Mouse (Mus musculus) naive thymus-derived CD4-positive, alpha-beta T cell, adult 2 months (primary cell): ENCODE measurements around the gene Ptk6.
"Not testable (repeated sequence)": the region's sequence is repeated elsewhere in the genome, so short reads cannot be mapped to it uniquely, and the experiment has no call there.

ENCODE experiments used
- DNase-seq: peaks from one replicate; pipeline ENCODE4 v3.0.0-alpha.2; 2011; ENCODE audit warnings: low read depth

Ptk6 gene

DNA sequence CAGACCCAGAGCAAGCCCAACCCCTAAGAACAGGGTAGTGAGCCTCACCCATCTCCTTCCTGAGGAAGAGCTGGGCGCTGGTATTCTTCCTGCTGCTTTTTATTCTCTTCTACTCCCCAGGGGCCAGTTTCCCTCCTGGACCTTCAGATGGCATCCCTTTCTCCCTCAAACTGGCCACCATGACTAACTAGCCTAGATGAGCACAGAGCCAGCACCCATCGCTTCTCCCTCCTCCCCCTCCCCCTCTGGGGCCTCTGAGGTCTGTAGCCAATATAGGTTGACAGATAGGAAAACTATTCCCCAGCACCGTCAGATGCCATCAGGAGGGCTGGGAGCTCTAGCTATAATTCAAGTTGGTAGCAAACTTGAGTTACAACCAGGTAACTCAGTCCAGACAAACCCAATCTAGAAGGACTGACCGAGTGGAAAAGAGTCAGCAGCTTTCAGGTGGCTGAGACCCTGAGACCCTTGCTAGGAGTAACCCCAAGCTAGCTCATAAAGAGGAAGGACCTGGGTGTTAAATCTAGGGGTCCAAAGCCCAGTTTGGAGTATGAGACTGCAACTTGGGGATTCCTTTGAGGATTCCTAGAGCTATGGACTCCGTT lies 16.4 kb upstream of the Ptk6 start:
- DNase-seq, result no peak

DNA sequence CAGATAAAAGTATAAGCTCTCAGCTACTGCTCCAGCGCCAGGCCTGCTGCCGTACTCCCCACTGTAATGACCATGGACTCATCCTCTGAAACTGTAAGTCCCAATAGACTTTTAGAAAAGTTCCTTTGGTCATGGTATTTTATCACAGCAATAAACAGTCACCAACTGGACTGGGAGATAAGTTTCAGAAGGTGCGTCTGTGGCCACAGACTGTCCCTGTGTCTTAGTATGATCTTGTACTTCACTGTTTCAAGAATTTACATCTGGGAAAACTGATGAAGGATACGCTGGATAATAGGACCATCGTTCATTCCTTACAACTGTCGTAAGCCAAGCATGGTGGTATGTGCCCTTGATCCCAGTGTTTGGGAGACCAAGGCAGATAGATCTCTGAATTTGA lies 13.4 kb upstream of the Ptk6 start:
- no peak for DNase-seq

DNA sequence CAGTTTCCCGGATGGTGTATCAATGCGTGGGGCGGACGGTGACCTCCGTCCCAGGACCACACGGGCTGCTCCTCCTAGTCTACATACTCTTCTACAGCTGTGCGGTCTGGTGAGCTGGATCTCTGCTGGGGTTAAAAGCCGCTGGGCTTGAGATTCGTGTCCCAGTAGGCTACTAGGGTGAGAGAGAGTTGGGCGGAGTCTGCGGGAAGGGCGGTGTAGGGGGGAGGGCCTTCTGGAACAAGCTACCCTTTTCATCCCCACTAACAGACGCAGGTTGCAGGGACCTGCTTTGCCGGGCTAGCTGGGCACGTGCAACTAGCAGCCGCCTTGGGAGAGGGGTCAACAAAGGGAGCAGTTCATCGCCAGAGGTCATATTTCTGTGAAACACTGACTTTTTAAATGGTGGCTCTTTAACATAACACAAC lies 10.4 kb upstream of the Ptk6 start, which contains the start of gene Srms:
Gene Srms, minus strand, starts transcription at position 165 of the 425 bp plus-strand sequence.
- DNase-seq, result peak; percentile 63

DNA sequence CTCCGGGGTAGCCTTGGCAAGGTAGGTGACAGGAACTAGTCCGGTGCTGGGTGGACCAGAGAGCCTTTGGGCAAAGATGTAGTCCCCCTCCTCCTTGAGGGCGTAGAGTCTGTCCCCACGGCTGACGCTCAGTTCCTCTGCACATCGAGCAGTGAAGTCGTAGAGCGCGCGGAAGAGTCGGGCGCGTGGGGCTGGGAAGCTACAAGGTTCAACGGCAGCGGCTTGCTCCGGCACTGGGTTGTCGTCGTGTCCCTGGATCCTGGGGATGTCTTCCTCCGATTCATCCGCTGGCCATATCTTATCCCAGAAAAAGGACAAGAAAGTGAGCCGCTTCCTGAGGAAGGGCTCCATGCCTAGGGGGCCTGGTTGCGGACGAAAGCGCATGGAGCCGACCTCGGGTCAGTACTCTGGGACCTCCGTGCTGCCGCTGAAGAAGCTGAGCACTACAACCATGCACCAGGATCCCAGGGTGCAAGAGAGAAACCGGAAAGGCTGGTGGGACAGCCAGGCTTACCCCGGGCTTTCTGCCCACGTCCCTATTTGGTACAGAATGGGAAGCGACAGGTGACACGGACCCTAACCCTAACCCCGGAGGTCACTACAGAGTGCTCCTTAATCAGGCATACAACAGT lies 9.9 kb upstream of the Ptk6 start:
- DNase-seq, result peak; percentile 58

DNA sequence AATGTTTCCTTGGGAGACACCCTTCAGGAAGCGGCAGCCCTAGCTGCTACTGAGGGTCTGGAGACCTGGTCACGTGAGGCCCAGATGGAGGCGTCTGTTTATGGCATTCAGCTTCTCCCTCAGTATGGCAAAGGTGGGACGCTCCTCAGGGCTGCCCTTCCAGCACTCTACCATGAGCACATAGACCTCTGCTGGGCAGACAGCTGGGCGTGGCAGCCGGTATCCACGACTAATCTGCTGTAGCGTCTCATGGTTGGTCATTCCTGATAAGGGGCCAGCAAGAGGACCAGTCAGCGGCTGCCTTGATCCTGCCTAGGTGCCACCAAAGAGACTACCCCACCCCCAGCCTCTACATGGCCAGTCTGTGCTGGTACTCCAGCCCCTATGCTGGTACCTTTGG lies 3.5 kb upstream of the Ptk6 start:
- no peak for DNase-seq

DNA sequence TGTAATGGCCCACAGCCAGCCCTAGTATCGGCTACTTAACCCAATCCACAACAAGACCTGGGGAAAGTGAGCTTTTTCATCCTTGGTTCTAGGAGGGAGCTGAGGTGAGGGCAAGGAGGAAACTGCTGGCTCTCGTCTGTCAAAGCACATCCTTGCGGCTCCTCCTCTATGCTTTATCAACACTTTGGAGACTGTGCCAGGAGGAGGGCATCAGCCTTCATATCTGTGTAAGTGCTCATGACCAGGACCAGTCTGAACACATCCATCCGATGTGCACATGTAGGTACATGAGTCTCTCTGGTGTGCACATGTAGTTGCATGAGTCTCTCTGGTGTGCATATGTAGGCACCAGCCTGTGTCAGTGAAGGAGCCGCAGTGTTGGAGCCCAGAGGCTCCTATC lies 3.1 kb upstream of the Ptk6 start:
- no peak for DNase-seq

DNA sequence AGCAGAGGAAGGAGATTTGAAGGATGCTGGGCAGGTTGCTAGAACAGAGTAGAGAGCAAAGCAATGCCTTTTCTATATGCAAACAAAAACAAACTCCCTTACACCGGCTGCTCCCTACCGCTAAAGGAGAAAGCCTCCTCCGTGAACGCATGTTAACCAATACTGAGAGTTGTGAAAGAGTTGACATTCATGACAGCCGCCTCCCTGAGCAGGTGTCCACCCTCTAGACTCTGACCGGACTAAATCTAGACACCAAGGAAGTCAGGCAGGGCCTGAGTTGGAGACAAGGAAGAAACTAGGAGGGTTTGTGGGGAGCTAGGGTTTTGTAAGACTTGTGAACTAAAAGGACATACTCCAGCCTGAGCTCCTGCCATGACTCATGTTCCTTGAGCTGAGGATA lies 297 bp upstream of the Ptk6 start:
- DNase-seq, result no peak

DNA sequence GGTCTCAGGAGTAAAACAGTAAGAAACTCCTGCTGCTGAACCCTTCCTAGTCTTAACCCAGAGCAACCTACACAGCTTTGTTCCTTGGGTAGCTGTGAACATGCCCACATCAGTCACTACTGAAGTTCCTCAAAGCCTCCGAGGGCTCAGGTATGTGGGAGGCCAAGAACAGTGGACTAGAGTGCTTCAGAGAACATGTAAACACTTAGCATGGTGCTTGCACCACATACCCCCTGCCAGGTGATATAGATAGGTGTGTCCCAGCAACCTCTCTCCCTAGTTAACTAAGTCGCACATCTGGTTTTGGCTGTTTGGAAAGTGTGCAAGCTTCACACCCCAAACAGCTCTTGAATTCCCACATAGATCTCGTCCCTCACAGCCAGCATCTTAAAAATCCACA lies 983 bp downstream of the Ptk6 start:
- DNase-seq, result no peak

DNA sequence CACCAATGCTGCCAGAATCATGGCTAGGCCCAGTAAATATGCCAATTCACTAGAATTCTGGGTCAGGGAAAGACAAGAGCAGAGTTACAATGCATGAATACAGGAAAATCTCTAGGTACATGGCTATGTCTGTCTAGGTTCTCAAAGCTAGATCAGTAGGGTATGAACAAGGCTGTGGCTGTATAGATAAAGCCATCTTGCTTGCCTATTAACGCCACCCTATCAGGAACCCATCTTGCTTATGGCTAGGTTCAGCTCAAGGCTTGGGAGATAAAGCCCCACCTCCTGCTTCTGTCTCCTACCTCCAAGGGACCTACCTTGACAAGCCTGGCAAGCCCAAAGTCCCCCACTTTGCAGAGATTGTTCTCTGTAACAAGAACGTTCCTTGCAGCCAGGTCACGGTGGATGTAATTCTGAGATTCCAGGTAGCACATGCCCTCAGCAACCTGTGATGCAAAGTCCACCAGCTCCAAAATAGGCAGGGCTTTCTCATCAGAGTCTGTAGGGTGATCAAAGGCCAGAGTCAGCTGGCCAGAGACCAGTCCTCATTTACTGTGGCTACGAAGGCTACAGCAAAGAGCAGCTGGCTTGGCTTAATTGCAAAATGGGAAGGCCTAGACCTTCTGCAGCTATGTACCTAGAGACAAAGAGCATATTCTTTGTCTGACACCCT lies 5.8 kb downstream of the Ptk6 start:
- no peak for DNase-seq

DNA sequence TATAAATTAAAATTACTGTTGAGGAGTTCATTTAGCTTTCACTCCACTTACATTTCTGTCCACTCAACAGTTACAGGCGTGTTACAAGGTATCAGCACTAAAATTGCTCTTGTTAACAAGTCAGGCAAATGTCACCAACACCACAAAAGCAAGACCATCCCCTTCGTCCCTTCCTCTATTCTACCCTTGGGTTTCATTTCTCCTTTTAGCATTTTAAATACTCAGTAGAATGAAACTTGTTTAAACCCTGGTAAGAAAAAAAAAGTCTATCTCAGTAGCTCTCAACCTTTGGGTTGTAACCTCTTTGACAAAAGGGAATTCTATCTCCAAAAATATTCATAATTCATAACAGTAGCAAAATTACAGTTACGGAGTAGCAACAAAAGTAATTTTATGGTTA lies 9.5 kb downstream of the Ptk6 start:
- no peak for DNase-seq

DNA sequence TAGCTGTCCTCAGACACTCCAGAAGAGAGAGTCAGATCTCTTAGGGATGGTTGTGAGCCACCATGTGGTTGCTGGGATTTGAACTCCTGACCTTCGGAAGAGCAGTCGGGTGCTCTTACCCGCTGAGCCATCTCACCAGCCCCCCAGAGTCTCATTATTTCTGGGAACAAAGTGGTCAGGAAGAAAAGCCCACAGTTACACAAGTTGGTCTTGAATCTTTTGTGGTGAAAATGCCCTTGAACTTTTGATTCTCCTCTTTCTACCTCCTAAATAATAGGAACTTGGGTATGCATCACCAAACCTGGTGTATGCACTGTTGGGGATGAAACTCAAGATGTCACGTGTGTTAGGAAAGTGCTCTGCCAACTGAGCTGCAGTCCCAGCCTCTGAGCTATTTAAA lies 10.7 kb downstream of the Ptk6 start:
- DNase-seq, result no peak

DNA sequence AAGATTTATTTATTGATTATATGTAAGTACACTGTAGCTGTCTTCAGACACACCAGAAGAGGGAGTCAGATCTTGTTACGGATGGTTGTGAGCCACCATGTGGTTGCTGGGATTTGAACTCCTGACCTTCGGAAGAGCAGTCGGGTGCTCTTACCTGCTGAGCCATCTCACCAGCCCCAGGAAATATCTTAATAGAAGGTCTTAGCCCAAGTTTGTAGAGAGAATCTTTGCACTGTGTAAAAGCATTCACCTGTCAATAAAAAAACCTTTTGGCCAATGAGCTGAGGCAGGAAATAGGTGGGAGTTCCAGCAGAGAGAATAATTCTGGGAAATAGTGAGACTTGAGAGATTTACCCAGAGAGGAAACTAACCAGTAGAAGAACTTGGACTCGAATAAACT lies 11.2 kb downstream of the Ptk6 start:
- not testable (repeated sequence) for DNase-seq

DNA sequence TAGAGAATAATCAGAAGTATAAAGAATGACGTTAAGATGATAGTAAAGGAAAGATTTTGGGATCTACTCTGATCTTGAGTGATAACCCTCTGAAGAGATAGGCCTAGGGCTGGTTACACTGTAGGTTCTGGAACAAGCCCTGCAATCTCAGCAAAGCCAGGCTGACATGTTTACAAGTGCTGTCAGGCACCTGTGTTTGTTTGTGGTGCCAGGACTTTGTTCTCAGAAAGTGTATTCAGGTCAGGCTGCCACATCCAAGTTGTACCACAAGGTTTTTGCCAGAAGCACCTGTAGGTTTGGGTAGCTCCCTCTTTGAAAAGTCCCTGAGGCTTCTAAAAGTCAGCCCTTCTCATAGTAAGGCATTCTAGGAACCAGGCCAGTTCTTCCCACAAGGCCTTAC lies 13.3 kb downstream of the Ptk6 start:
- DNase-seq, result no peak

DNA sequence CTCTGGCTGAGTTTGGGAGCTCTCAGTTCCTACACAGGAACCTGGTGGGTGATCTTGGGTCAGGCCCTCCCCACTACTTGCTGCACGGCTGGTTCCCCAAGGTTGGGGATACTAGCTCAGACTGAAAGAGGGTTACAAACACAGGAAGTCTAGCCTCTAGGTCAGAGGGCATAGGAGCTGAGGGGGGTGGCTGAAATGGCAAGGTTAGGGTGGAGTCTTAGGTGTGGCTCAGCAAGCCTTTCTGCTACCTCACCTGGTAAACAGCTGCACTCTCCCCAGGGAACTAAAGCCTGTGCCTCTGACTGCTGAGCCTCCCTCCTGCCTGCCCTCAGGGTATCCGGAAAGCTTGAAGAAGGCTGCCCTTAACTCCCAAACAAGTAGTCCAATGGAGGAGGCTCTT lies 13.9 kb downstream of the Ptk6 start:
- DNase-seq, result peak; percentile 46

DNA sequence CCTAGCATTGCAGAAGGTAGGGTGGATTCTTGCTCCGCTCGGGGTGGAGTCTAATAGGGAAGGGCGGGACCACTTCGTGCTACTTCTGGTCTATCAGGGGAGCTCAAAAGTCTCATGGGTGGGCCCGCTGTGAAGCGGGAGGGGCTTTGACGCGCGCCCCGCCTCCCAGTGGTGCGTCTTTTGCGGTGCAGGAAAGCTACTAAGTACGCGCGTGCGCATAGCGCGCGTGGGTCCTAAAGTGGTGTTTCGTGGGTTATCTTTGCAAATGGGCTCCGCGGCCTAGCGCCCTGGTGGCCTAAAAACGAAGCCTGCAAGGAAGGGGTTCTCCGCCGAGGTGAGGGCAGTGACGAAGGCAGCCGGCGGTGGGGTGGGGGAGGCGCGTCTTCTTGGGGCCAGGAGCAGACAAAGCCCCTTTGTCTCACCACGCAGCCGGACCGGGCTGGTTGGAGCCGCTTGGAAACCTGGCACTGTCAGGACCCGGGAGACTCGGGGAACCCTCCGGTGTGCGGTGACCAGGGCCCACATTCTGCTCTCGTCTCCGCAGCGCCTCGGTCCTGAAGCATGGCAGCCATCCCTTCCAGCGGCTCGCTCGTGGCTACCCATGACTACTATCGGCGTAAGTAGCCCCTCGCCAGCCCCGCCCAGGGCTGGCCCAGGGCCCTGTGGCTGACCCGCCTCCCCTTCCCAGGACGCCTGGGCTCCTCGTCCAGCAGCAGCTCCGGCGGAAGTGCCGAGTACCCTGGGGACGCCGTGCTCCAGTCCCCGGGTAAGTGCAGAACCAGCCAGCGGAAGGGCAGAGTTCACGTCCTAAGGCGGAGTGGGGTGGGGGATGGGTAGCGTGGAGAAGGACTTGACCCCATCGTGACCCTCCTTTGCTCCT lies 15.2 kb downstream of the Ptk6 start, which contains the start of gene Ppdpf:
Gene Ppdpf, plus strand, starts transcription at position 127 of the 880 bp plus-strand sequence.
- DNase-seq, result peak; percentile 98

DNA sequence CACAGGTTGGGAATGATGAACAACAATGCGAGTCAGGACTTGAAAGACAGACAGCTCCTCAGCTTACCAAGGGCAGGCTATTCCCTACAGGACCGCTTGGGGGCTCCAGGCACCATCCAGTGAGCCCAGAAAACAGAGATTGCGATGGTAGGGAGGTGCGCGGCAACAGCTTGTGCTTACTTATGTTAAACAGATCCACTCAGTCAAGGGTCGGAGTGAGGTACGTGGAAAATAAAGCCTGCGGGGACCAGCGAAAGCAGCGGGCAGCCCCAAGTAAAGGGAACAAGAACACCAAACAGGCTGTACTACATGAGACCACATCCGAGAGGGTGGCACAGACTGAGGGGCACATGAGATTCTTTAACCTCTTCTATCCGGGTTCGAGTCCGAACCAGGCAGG lies 16.0 kb downstream of the Ptk6 start:
- peak; percentile 93 for DNase-seq

DNA sequence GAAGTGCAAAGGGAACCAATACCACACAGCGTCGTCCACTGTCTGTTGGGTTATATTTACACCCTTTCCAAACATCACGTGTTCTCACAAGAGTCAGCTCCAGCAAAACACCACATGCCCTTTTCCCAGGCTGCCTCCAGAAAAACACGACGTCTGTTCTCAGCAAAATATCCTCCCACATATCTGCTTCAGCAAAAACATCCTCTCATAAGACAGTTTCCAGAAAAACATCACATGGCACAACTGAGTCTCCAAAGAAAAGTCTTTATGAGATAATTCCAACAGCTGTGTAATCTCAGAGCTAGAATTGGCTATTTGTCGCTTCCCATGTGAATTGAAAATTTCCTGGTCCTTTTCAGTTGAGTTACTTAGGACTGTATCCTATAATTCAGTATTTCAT lies 21.7 kb downstream of the Ptk6 start:
- DNase-seq, result no peak

DNA sequence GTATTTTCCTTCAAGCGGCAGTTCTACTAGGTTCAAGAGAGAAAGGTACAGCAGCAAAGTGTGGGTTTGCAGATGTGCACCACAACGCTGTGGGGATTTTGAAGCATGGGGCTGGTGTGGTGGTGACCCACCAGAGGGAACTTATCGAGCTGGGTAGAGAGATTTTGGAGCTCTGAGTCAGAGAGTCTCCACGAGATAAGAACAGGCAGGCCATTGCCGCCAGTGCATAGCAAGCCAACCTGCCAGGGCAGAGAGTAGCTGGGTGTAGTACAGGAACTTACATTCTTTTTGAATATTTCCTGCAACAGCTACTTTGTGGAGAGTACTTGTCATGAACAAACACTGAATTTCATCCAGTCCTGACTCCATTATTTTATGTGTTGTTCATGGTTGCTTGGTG lies 24.1 kb downstream of the Ptk6 start:
- DNase-seq, result no peak

DNA sequence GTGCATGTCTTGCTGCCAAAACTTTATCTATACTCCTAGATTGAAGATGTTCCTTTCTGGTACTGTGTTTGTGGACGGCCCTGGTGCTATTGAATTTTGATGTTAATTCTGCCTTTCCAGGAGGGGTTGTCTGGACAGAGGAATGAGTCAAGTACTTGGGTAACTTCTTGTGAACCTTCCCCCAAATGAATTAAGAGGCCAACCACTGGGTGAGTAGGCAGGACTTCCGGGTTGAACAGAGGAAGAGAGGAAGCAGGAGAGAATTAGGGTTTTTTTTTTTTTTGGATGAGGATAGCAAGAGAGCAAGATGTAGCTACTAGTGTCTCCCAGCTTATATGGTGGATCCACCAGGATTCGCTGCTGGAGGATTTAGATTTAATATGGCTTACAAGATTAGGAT lies 24.6 kb downstream of the Ptk6 start:
- DNase-seq, result no peak

DNA sequence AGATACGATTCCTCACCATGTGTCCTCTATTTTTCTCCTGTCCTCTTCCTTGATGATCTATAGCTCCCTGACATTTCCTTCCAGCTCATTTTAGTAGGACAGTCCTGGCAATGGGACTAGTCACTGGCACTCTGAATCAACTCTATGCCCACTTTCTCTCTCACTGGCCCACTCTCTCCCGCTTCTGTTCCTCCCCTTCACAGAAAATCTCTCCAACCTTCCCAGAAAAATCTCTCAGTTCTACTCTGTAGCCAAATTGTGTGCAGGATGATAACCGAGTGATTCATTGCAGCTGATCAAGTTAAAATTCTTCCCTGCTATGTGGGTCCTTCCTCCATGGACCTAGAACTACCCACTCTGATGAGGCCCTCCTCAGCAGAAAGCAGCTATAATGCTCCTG lies 27.9 kb downstream of the Ptk6 start:
- DNase-seq, result no peak

DNA sequence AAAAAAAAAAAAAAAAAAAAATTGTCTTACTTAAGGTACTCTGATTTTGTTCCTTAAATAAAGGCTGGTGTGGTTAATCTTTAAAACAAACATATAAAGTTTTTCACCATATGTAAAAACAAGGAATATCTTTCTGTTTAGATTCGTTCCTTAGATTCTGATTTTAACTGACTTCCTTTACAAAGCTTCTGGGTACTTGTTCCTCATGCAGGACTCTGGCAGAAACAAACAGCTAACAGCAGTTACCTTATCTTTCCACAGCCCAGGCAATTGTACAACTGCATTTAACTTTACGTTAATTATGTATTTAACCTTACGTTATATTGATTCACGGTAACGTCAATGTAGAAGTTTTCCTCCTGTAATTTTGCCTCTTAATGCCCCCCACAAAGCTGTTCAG lies 36.1 kb downstream of the Ptk6 start:
- no peak for DNase-seq

DNA sequence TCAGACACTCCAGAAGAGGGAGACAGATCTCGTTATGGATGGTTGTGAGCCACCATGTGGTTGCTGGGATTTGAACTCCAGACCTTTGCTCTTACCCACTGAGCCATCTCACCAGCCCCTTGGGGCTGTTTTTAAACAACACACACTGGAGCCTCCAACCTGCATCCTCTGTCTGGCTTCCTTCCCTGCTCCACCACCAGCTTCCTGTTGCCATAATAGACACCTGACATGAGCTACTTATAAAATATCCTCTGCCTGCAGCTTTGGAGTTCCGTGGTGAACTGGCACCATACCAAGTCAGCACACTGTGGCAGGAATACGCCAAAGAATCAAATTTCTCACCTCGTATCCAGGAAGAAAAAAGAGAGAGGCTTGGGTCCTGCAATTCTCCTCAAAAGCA lies 41.8 kb downstream of the Ptk6 start:
- no peak for DNase-seq

DNA sequence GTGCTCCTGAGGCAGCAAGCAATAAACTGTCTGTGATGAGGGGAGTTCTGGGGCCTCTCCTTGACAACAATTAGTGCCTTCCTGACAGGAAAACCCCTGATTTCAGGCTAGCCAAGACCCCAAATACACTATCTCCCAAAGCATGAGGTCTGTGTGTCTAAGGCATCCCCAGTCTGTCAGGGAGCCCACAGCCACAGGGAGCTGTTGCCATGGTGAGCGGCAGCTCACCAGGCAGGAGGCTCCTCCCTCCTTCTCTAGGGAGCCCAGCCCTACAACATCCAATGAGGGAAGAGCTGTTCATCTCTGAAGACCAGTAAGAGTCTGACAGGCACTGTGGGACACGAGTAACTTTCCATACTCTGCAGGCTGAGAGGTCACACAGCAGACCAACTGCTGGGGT lies 42.8 kb downstream of the Ptk6 start:
- DNase-seq, result no peak
